Mouse (Mus musculus): ENCODE measurements at regions not wholly inside any gene's neighbourhood (a gene's known extent, or its start where the extent isn't known, plus 50 kb on each side); places are given as distances from the start of the nearest gene placed in this dataset.

DNA sequence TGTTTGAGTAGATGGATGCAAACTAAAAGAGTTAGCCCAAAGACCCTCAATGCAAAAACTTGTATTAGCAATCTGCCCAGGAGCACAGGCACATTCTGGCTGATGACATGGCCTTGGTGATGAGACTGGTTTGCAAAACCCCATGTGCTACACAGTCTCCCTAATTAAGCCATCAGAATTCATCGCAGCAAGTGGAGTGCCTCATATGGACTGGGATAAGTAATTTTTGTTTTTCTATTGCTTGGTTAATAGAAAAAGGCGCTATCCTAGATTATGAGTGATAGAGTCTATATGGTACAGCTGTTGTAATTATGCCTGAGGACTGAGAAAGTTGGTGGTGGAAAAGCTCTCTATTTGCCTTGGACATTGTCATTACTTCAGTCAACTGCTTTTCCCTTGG lies 155.2 kb upstream of the Robo1 start:
- no peak for DNase-seq

DNA sequence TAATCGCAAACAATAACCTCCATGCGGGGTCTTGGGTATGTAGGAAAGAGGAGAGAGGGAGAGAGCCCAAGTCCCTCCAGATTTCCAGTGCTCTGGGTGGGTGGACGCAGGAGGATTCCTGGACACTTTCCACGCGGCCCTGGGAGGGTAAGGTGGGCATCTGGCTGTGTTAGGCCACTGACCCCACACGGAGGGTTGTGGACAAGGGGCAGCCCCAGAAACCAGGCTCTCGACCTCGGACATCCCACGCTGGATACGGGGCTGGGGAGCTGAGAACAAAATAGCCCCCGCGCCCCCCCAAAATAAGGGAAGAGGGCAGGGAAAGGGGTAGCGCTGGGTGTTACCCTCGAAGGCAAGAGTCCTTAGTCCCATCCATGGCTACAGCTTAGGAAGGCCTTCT lies 150.2 kb upstream of the Robo1 start:
- no peak for DNase-seq

DNA sequence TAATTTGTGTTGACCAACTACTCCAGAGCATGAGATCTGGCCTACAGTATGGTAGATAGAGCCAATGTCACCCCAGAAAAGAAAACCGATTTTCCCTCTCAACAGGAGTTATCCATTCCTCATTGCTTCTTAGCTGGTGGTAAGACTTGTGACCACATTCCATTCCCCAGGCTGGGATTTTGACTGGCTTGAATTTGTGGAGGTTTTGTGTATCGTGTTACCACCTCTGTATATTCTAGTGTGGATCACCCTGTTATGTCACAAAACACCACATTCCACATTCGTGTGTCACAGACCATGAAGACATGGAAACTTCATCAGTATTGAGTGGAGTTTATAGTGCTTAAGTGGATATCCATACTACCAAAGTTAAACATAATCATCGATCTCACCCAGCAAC lies 148.7 kb upstream of the Robo1 start:
- DNase-seq: no peak

DNA sequence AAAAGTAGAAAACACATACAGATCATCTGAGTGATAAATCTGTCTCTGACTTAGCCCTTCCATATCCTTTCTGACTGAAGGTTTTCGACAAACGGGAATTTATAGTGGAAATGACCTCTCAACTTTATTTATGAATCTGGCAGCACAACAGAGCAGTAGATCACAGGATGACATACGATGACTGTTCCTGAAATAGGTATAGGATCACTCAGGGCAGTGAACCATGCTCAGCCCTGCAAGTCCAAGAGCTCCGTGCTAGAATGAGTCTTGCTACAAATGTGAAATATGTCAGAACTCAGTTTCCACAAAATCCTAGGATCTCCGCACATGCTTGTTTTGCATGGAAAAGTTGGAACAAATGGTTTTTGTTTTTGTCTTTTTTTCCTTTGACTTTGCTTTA lies 132.4 kb upstream of the Robo1 start:
- DNase-seq: no peak

DNA sequence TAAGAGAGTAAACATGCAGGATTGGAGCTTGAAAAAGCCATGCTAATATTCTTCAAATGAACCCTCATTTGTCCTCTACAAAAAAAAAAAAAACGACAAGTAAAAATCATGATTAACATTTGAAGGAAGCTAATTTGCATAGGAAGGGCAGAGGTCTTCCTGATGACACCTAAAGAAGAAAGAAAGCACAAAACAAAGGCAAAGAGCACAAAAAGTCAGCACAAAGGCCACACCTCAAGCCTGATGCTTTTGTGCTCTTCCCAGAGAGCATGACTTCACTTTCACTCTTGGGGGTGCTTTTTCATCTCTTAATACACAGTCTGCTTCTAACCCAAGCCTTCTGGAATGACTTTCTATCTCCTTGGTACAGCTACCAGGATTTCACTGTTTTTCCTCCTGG lies 113.8 kb upstream of the Robo1 start:
- no peak for DNase-seq

DNA sequence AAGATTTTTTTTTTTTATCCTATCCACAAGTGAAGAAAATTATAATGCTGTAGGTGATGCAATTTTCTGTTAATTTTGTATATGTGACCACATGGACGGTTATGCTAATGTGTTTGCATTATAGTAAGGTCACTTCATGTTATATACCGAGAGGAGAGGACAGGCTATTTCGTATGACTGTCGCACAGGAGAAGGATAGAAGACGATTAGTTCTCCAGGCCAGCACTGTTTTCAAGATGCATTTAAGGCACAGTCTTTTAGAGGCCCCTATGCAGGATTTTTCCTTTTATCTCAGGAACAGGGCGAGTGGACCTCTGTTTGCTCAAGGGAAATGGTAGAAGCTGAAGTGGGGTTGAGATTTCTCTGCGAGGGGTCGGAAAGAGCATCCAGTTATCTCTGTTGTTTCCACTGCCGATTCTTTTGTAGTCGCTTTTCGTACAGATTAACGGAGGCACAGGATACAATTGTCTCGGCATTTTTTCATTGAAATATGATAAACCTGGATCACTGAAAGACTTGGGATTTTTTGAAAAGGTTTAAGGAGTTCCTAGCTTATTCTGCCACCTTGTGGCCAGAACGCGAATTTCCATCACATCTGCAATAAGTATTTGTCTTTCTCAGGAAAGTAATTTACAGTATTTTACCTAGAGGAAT lies 92.6 kb upstream of the Robo1 start:
- peak; percentile 55 for DNase-seq

DNA sequence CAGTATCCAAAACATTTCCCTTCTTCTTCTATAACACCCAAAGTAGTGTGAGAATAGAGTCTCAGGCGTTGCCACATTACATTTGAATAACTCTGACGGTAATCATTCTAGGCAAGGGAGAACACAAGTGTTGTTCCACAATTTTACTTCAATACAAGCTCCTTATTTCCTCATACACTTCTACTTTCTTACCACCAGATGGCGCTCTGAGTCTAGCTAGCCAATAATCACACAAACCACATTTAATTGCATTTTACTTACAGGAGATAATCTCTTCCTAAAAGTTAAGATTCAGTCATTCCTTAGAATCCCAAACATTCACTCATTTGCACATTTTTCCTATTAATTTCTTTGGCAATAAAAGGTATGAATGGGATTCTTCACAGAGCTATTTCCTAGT lies 90.1 kb upstream of the Robo1 start:
- DNase-seq: peak; percentile 17

DNA sequence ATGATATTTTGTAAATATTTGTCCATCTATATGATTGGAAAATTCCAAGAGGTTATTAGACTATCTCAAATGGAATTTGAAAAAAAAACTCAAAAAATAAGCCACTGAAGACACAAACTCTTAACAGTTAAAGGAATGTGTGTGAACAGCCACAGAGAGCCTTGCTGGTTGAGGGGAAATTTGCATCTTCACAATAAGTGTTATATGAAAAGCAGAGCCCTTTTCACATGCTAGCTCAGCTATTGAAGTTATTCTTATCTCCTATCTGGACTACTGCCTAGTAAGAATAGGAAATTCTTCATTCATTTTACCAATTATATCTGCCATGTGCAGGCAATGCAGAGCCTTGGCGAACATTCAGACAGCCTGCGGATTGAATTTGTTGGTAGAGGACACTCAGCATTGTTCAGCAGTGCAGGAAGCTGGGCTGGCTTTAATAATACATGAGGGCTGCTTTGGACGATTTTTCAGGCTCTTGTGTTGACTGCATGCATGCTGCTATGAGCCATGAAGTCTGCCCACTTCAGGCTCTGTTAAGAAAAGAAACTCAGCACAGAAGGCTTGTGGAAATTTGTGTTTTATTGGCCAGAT lies 86.1 kb upstream of the Robo1 start:
- no peak for DNase-seq

DNA sequence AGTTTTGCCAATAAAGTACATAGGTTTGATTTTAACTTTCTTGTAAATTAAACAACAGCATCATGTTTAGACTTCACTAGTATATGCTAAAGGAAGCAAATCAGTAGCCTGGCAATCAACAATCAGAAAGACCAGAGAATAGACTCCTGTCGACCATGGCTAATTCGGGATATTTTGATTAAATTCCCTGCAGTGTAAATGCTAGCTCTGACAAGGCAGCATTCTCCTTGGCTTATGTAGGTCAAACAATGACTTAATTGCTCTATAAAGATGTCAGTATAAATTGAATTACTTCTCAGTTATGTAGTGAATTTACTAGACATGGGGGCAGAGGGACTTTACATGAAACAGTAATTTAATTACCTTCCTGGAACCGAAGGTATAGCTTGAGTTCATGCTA lies 84.2 kb upstream of the Robo1 start:
- DNase-seq: no peak

DNA sequence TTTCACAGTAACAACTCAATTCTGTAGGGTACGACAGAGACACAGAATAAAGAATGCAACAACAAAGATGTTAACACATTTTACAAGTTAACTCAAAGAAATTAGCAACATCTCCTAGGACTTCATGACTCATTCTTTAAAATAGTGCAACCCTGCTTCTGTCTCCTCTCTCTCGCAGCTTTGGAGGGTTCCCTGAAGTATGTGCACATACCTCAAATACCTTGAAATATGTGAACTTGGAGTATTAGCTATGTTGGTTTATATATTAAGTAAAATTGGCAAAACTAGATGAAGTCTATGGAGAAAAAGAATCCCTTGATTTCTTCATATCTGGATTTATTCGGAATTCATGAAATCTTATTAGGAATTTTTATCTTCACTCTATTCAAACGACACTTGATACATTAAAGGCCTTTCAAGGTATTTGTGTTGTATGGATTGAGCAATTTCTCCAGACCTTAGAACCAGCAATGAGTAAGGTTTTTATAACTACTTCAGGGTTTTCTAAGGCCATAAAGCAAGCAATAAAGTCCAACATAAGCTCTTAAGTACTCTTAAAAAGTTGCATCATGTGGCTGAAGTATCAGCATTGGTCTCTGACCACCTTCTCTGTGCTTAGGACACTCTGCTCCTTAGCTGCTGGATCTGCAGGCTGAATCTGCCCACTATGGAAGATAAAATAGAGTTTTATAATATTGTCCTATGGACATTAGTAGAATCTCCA lies 82.8 kb upstream of the Robo1 start:
- DNase-seq: peak; percentile 11

DNA sequence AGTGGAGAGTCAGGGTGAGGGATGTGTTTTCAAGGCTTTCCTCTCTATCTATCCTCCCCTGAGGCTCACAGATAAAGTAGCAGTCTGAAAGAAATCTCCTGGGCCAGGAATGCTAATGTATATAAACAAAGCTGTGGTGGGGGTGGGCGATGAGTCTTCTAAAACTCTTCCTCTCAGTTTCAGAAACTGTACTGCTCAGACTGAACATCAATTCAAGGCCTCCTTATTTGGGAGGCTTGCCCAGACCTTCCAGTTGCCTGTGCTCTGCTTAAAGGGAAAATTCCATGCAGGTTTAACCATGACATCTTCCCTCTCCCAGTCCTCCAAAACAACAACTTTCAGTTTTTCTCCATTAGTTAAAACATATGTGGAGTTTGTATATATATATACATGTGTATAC lies 73.7 kb upstream of the Robo1 start:
- no peak for DNase-seq

DNA sequence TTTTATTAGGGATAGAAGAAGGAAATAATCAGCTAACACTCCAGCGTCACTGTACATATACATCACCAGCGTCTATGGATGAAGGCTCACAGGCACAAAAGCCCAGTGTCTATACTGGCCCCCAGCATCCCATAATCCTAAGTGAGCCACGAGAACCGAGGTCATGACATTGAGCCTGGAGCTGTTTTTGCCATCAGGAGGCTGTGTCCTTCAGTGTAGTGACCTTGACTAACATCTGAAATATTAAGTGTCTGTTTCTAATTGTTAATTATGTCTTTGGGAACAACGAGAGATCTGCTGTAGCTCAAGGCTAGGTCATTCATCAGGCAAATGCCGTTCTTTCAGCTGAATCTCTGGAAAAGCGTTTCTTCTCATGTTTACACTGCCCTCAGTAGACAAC lies 68.5 kb upstream of the Robo1 start:
- DNase-seq: no peak

DNA sequence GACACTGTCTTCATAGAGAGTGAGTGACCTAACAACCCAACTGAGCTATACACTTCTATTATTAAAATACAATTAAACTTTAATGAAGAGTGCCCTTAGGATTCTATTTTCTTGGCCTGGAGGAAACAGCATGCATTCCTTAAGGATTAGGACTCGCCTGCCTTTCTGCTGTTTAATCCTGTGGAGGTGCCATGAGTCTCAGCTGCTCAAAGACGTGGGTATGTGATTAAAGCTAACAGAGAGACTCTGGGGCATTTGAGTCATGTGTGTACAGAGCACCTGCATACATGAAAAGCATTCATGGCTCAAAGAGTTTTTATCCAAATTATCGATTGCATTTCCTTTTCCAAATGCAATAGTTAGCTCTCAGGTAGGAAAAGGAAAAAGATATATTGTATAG lies 51.7 kb upstream of the Robo1 start:
- DNase-seq: no peak
